Mouse (Mus musculus): ENCODE measurements around the gene Cacfd1. TPM values are rescaled to one million over a fixed set of nuclear protein-coding genes. Genes with fewer than 3 reads are reported as not detected.

Gene Cacfd1
- total RNA-seq, 4 experiments from 2014 or later, result 40.2 to 46.8 (median 42.0) TPM

GRCm38 (mm10) chr2:27026857-27027617 is 17.3 kb downstream of the Cacfd1 start:
- DNase-seq (ENCODE audit: low spot score in 2 of 2), result no peak

- DNase-seq (ENCODE audit: low spot score in 2 of 2), result peak; percentile 90 to 91
Measured at GRCm38 (mm10) chr2:27027618-27028436, 18.1 kb downstream of the Cacfd1 start, which contains the start of gene Slc2a6. Gene Slc2a6 (minus strand): TSS chr2:27027998.

GRCm38 (mm10) chr2:27028437-27029015 is 18.8 kb downstream of the Cacfd1 start:
- DNase-seq (ENCODE audit: low spot score in 2 of 2), result no peak

- no peak for DNase-seq (ENCODE audit: low spot score in 2 of 2)
Measured at GRCm38 (mm10) chr2:27032361-27032760, 22.6 kb downstream of the Cacfd1 start.

GRCm38 (mm10) chr2:27036003-27036402 is 26.3 kb downstream of the Cacfd1 start:
- no peak for DNase-seq (ENCODE audit: low spot score in 2 of 2)

- DNase-seq (ENCODE audit: low spot score in 2 of 2), result no peak
Measured at GRCm38 (mm10) chr2:27037008-27037407, 27.3 kb downstream of the Cacfd1 start.

GRCm38 (mm10) chr2:27038596-27038995 is 28.9 kb downstream of the Cacfd1 start:
- DNase-seq (ENCODE audit: low spot score in 2 of 2), result peak in 1 of 2 experiments; percentile 69

GRCm38 (mm10) chr2:27039286-27039685 is 29.6 kb downstream of the Cacfd1 start:
- no peak for DNase-seq (ENCODE audit: low spot score in 2 of 2)

- DNase-seq (ENCODE audit: low spot score in 2 of 2), result no peak
Measured at GRCm38 (mm10) chr2:27042131-27042844, 32.6 kb downstream of the Cacfd1 start.

GRCm38 (mm10) chr2:27043461-27043860 is 33.7 kb downstream of the Cacfd1 start:
- DNase-seq (ENCODE audit: low spot score in 2 of 2), result peak; percentile 81 to 92

GRCm38 (mm10) chr2:27044166-27044565 is 34.4 kb downstream of the Cacfd1 start:
- DNase-seq (ENCODE audit: low spot score in 2 of 2), result no peak

GRCm38 (mm10) chr2:27044641-27045040 is 34.9 kb downstream of the Cacfd1 start:
- no peak for DNase-seq (ENCODE audit: low spot score in 2 of 2)

GRCm38 (mm10) chr2:27045979-27046770 is 36.4 kb downstream of the Cacfd1 start:
- DNase-seq (ENCODE audit: low spot score in 2 of 2), result no peak

- no peak for DNase-seq (ENCODE audit: low spot score in 2 of 2)
Measured at GRCm38 (mm10) chr2:27049408-27049807, 39.7 kb downstream of the Cacfd1 start.

GRCm38 (mm10) chr2:27058251-27058650 is 48.5 kb downstream of the Cacfd1 start:
- no peak for DNase-seq (ENCODE audit: low spot score in 2 of 2)

- no peak for DNase-seq (ENCODE audit: low spot score in 2 of 2)
Measured at GRCm38 (mm10) chr2:27058751-27059150, 49.0 kb downstream of the Cacfd1 start.

- no peak for DNase-seq (ENCODE audit: low spot score in 2 of 2)
Measured at GRCm38 (mm10) chr2:27059187-27059586, 49.5 kb downstream of the Cacfd1 start.

GRCm38 (mm10) chr2:27067124-27067523 is 57.4 kb downstream of the Cacfd1 start:
- DNase-seq (ENCODE audit: low spot score in 2 of 2), result no peak

GRCm38 (mm10) chr2:27067996-27068395 is 58.3 kb downstream of the Cacfd1 start:
- DNase-seq (ENCODE audit: low spot score in 2 of 2), result no peak

GRCm38 (mm10) chr2:27069646-27070045 is 59.9 kb downstream of the Cacfd1 start:
- DNase-seq (ENCODE audit: low spot score in 2 of 2), result no peak
